Mouse (Mus musculus): ENCODE results near the gene Kpna1.
"Not testable (repeated sequence)": the region's sequence is repeated elsewhere in the genome, so short reads cannot be mapped to it uniquely, and the experiment has no call there.

Gene Kpna1

DNA sequence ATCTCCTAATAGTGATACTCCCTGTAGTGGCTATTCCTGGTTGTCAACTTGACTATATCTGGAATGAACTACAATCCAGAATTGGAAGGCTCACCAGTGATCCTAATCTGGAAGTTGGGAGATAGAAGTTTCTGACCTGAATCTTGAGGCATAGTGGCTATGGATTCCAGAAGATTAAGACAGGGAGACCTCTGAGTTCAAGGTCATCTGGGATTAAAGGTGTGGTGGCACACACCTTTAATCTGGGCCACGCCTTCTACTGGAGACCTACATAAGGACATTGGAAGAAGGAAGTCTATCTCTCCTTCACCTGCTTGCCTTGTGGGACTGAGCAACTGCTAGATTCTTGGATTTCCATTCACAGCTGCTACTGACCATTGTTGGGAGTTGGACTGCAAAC lies at the start of gene Kpna1:
TSS of gene Kpna1 (plus strand) at position 301 of the 400 bp plus-strand sequence.
- DNase-seq (ENCODE audit: inconsistent ontology term) = not testable (repeated sequence)

DNA sequence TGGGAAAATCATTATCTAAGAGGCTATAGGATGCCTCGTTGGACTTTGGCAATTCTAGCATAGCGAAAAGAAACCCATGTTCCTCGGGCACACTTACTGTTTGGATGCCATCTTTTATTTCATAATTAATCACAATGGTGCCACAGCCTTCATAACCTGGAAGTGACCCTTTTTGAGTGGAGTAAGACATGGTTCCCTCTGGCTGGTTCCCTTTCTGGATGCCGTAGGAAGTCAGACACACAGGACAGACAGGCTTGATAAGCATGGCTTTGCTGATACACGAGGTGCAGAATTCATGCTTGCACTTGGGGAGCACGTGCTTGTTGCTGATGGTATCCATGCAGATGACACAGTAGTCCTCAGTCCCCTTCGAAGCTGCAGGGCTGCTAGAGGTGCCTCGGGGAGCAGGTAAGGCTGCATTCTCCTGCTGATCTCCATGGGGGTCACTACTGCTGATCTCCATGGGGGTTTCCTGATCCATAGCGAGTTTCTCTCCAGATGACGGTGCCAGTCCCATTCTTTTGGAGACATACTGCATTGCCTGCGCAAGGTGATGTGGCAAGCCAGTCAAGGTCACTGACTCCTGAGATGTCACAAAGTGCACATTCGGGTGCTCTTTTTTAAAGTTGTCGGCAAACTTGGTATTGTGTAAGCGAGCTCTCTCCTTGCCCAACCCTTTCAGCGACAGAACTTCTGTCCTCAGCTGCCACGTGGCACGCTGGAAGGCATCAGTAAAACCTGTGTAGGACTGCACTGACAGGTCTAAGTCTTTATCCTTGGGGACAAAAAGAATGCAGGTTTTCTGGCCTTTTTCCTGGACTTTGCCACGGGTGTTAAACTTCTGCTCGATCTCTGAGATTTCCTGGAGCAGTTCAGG lies 46.1 kb upstream of the Kpna1 start:
- DNase-seq (ENCODE audit: inconsistent ontology term) = no peak

DNA sequence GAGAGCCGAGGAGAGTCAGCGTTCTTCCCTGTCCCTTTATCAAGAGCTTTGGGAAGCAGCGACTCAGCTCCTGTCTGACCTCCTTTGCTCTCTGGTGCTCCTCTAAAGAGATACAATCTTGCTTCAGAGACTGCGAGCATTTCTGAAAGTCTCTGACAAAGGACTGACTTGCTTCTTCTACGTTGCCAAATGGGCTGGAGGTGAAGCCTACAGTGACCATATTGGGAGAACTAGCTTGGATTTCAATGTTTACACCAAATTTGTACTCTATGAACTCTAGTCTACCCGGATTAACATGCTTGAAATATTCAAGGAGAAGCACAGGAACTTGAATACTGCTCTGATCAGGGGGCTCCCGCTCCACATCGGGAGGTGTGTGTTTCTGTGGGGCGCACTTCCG lies 45.4 kb upstream of the Kpna1 start:
- no peak for DNase-seq (ENCODE audit: inconsistent ontology term)

DNA sequence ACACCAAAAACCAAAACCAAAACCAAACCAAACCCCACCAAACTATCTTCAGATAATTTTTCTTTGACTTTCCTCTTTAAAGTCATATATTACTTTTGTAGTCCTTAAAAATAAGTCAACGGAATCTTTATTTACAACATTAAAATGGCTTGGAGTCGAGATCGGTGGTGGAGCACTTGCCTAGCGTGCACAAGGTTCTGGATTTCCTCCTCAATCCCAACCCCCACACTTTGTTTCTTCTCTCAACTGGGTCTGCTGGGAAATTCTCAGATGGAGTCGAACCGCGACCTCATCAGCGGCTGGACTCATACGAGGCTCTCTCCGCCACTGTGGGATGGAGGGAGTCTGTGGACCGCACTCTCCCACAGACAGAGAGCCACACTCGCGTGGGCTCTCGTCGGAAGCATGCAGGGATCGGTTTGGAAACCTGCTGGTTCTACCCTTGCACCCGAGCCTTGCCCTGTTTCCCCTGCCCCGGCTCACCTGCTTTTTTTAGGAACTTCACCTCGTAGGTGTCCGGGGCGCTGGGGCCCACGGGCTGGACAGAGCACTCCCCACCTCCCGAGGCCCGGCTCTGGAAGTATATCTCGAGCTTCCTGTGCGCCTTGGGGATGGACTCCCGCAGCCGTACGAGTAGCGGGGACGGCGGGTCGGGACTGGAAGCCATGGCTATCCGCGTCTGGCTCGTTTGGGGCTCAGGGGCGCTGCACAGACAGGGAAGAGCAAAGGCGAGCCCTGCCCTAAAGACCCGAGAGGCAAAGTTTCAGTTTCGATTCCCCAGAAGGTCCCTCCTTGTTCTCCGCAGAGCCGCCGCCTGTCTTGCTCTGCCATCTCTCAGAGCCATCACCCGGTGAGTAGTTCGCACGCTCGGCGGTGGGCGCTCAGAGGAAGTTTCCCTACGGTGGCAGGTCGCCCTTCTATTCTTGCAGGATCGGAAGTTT lies 40.1 kb upstream of the Kpna1 start, which contains the start of the genes Parp9 and Dtx3l:
TSS of gene Parp9 (plus strand) at position 260 of the 941 bp plus-strand sequence.
TSS of gene Dtx3l (minus strand) at position 941 of the 941 bp plus-strand sequence.
- DNase-seq (ENCODE audit: inconsistent ontology term) = peak; percentile 80

DNA sequence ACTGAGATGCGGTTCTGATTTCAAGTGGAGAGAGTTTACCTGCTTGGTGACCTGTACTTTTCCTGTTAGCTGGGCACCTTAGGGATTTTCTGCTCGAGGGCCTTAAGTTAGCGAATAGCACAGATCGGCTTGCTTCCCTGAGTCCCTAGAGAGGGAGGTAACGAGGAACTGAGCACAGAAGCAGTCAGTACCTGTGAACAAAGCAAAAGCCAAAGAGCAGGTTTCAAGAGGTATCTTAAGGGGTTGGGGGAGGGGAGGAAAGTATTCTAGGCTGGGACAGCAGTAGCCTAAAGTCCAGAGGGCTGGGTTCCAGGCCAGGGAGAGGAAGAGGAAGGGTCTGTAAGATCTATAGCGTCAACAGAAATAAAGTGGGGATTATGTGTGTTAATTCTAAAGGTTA lies 39.3 kb upstream of the Kpna1 start:
- peak; percentile 56 for DNase-seq (ENCODE audit: inconsistent ontology term)

DNA sequence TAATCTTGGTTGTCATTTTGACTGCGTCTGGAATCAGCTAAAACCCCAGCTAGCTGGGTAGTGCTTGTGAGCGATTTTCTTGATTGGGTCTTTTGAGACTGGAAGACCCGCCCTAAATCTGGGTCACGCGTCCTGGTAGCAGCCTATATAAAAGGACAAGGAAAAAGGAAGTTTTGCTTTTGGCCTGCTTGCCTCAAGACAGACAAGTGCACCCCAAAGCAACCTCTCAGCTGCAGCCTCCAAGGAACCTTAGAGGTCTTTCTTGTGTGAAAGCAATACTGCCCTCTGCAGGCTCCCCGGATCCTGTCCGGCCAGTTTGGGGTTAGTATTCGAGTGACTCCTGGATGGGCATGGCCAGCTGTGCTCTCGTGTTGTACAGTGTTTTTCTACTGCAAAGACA lies 38.9 kb upstream of the Kpna1 start:
- DNase-seq (ENCODE audit: inconsistent ontology term) = peak; percentile 79

DNA sequence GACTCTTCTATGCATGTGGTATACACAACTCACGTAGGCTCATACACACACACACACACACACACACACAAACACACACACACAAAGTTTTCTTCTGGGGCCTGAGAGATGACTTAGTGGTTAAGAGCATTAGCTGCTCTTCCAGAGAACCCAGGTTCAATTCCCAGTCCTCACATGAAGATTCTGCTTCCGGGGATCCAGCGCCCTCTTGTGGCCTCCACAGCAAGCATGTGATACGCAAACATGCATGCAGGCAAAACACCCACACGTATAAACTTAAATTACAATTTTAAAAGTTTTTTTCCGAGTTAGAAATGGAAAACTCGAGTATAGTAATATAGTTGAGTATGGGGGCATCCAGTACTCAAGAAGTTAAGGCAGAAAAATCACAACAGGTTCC lies 37.2 kb upstream of the Kpna1 start:
- no peak for DNase-seq (ENCODE audit: inconsistent ontology term)

DNA sequence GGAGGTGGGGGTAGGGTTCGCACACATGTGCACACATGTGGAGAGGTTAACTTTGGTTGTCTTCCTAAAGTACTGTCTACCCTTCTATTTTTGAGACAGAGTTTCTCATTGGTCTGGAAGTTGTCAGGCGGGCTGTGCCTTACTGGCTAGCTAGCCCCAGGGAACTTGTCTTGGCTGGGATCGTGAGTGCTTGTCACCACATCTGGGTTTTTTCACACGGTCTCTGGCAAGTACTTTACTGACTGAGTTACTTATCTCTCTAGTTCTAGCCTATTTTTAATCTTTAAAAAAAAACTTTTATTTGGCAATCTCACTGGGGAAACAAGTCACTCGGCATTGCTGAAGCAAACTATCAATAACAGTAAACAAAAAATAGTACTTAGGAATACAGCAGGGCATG lies 29.3 kb upstream of the Kpna1 start:
- DNase-seq (ENCODE audit: inconsistent ontology term) = no peak

DNA sequence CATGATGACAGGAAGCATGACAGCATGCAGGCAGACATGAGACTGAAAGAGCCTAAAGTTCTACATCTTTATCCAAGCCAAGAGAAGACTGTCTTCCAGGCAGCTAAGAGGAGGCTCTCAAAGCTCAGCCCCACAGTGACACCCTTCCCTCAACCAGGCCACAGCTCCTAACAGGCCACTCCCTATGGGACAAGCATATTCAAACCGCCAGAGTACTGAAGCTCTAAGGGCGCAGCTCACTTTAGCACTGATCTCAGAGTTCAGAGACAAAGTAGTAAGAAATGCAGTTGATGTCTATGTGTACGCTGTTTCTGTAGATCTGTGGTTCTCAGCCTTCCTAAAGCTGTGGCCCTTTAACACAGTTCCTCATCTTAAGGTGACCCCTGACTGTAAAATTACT lies 27.3 kb upstream of the Kpna1 start:
- DNase-seq (ENCODE audit: inconsistent ontology term) = no peak

DNA sequence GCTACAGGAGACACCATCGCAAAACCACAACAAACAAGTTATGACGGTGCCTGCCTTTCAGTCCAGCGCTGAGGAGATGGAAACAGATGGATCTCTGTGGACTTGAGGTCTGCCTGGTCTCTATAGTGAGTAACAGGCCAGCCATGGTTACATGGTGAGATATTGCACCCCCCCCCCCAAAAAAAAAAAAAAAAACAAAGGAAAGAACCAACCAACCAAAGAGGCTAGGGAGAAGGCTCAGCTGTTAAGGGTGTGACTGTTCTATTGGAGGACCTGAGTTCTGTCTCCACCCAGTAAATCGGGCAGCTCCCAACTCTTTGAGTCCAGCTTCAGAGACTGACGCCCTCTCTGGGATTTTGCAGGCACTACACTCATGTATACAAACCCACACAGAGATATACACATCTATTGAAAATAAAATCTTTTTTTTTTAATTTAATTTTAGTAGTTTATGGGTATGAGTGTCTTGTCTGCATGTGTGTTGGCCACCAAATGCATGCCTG lies 25.9 kb upstream of the Kpna1 start:
- DNase-seq (ENCODE audit: inconsistent ontology term) = no peak

DNA sequence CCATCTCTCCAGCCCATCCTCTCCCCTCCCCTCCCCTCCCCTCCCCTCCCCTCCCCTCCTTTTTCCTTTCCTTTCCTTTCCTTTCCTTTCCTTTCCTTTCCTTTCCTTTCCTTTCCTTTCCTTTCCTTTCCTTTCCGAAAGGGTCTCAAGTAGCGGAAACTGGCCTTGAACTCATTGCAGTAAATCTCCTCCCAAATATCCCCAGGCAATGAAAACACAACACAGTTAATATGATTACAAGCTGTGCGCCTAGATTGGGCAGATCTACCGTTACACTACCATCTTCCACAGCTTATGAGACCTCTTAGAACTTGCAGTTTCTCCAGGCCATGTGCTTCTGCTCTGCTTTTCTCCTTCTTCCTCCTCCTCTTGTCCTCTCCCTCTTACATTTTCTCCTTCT lies 12.6 kb upstream of the Kpna1 start:
- not testable (repeated sequence) for DNase-seq (ENCODE audit: inconsistent ontology term)

DNA sequence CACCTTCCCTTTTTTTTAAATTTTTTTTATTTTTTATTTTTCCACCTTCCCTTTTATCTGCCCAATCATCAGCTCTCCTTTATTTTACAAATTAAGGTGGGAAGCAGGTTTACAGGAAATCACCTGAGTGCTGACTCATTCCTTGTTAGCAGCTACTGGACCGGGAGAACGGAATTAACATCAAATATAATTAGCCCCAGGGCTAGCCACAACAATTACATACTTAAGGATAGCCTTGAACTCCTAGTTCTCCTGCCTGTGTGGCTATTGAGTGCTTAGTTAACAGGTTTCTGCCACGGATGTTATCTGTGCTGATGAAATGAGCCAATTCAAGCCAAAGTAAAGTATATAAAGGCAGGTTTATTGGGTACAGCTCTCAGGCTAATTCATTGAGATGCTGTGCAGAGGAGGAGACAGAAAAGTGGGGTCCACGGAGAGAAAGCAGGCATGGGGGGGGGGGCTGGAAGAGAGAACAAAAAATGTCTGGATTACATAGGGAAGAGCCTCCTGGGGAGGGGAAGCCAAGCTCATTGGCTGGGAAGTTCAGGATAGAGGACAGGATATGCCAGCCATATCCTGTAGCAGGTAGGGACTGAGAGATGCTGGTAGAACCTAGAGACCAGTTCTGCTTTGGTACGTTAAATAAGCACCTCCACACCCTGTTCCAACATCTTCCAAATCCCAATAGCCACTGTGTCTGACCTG lies 12.0 kb upstream of the Kpna1 start:
- no peak for DNase-seq (ENCODE audit: inconsistent ontology term)

DNA sequence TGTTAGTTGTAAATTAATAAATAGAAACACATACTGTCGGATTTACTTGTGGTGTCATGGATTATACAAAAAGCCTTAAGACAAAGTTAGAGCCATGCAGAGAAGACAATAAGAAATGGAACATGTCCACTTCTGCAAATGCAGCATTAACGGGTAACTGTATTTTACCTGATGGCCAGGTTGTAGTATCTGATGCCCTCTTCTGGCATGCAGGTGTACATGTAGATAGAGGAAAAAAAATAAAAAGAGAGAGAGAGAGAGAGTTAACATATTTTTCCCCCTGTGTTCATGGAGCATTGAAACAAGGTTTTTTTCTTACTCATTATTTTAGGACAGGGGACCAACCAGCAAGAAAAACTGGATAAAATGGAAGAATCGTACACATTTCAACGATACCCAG lies 11.2 kb upstream of the Kpna1 start:
- no peak for DNase-seq (ENCODE audit: inconsistent ontology term)

DNA sequence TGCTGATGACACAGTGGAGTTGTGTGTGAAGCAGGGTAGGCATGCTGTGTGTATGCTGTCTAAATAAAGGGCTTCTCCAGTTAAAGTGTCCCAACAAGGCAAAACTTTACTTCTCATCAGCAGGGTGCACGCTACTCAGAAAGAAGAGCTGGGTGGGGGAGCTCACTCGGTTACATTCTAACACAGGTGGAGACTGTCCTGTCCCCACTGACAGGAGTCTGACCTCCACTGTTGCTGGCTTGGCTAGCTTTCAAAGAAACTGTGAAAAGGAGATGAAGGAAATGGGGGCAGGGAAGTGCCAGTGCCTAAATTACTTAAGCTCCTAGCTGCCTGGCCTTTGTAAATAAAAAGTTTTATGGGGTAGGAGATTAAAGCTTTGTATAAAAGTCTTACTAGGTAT lies 10.4 kb upstream of the Kpna1 start:
- no peak for DNase-seq (ENCODE audit: inconsistent ontology term)

DNA sequence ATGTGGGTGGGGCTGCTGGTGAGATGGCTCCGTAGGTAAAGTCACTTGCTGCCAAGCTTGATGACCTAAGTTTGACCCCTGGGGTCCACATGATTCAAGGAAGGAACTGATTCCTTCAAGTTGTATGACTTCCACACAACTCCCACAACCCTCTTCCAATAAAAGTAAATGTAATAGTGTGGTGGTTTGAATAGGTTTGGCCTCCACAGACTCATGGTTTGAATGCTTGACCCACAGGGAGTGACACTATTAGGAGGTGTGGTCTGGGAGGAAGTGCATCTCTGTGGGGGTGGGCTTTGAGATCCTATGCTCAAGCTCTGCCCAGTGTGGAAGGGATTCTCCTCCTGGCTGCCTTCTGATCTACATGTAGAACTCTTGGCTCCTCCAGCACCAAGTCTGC lies 4.5 kb upstream of the Kpna1 start:
- no peak for DNase-seq (ENCODE audit: inconsistent ontology term)

DNA sequence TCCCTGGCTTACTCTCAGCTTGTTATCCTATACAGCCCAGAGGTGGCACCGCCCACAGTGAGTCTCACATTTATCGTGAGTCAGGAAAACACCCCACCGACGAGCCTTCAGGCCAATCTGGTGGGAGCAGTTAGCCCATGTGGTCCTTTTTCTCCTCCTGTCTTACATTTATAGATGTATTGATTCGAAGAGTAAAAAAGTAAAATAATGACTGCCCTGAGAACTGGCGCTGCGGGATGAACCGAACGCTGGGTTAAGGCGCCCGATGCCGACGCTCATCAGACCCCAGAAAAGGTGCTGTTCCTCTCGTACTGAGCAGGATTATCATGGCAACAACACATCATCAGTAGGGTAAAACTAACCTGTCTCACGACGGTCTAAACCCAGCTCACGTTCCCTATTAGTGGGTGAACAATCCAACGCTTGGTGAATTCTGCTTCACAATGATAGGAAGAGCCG lies 2.8 kb downstream of the Kpna1 start:
- DNase-seq (ENCODE audit: inconsistent ontology term) = peak; percentile 97

DNA sequence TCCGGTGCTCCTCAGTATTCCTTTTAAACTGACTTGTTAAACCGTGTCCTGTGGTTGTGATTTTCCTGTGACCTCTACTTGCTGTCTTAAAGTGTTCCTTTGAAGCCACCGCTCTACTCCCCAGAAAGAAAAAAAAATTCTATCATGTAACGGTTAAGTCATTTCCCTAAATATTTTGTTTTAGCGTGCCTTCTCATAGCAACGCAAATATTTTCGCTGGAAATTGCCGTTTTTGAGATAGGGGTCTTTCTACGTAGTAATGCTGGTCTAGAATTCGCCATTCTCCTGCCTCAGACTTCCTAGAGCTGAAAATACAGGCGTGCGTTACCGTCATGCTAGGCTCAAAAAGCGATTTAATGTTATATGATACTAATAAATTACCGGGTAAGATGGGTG lies 4.0 kb downstream of the Kpna1 start:
- DNase-seq (ENCODE audit: inconsistent ontology term) = peak; percentile 67

DNA sequence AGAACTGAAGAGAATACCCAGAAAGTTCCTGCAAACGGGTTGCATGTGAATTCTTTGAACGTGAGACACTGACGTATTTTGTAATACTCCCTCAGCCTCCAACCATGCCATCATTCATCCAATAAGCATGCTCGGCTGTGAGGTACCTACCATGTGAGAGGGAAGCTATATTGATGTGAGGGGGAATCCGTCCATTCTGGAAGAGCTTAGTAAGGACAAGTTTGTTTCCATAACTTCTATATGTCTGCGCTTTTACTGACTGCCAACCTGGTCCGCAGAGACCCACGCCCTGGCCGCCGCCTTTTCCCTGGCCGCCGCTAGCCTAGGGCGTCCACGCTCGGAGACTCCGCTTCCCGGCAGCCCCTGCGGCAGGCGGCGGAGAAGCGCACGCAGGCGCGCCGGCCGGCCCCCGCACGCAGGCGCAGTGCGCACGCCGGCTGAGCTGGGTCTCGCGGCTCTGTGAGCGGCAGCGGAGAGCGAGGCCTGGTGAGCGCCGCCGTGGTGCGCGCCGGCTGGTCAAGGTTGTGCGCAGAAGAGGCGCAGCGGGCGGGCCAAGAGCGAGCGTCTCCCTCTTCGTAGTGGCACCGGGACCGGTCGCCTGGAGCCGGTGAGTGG lies 4.5 kb downstream of the Kpna1 start:
- DNase-seq (ENCODE audit: inconsistent ontology term) = peak; percentile 97

DNA sequence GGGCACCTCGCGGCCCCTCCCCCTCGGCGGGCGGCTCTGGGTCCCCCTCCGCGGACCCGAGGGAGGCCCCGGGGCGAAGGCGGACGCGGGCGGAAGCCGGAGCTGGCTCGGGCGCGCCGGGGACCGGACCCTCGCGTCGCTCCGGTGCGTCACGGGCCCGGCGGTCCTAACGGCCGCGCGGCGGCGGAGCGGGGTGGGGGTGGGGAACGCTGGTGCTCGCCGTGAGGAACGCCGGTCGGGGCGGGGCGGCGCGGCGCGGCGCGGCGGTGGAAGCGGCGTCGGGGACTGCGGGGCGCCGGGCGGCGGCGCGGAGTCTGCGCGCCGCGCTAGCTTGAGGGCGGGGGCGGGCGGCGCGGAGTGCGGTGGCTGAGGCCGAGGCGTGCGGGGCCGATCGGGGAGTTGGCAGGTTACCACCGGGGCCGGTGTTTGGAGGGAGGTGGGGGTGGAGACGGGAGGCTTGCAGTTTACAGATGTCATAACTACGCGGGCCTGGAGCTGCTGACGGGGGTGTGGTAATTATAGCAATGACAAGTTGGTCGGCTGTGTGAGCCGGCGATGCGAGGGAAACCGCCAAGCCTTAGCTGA lies 5.1 kb downstream of the Kpna1 start:
- DNase-seq (ENCODE audit: inconsistent ontology term) = peak; percentile 77

DNA sequence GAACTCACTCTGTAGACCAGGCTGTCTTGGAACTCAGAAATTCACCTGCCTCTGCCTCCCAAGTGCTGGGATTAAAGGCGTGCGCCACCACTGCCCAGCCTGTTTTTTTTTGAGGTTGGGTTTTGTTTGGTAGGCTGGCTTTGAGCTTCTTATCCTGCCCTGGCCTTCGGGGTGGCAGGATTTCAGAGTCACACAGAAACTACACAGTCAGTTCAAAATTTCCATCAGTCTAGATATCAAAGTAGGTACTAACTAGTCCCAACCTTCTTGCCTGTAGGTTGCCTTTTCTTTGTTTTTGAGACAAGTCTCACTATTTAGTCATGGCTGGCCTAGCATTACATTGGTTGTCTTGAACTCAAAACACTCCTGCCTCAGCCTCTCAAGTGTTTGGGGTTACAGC lies 5.9 kb downstream of the Kpna1 start:
- DNase-seq (ENCODE audit: inconsistent ontology term) = no peak

DNA sequence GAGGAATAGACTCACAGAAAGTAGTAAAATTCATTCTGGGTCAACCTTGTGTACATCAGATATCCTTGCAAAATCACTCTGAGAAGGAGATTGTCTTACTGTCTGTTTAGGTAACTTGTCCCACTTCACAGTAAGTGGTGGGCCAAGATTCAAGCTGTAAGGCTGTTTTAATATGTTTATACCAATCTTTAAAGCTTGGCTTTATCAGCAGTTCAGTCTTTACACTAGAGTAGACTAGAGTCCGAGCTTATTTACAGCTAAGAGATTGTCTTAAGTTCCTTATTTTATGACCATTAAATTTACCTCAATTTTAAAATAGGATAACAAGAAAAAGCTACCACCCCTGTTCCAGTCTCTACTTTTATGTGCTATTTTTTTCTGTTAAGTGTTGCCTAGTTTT lies 9.4 kb downstream of the Kpna1 start:
- DNase-seq (ENCODE audit: inconsistent ontology term) = no peak
